Mouse (Mus musculus): ENCODE results near the gene Snx6.
A peak's percentile ranks its signal among the peaks of the same experiment; 100 is the strongest.
"Not testable (repeated sequence)": the region's sequence is repeated elsewhere in the genome, so short reads cannot be mapped to it uniquely, and the experiment has no call there.

Snx6 gene

DNA sequence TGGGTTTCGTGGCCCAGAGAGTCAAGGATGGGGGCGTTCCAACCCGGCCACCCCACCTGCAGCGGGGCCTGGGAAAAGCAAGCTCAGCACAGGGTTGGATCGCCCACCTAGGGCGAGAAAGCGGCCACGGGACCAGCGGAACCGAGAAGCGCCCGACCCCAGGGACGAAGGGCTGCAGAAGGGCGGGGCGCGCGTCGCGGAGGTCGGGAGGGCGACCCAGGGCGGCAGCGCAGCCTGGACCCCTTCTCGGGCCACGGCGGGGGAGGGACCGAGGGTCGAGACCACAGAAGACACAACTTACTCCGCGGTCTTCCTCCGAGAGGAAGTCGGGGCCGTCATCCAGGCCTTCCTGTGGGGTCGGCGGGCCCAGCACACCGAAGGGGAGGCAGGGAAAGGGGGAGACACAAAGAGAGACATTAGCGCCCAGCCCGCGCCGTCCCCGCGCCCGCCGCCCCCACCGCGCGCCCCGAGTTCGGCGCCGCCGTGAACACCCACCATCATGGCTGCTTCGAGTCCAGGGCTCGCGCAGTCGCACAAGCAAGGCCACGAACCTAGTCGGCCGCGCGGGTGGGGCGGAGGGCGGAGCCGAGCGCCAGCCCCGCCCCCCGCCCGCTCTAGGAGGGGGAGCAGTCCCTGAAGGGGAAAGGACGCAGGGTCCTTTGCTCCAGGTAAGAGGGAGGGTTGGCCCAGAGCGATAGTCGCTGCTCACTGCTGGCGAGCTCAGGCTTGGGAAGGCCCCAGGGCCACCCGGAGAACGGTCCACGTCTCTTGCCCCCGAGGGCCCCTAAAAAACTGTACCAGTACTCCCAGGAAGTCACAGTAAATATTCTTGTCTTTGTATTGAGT lies at the start of gene Snx6:
Gene Snx6 (minus strand): TSS at position 551 of the 846 bp plus-strand sequence.
- DNase-seq (ENCODE audit: low read depth, low spot score): peak; percentile 82

DNA sequence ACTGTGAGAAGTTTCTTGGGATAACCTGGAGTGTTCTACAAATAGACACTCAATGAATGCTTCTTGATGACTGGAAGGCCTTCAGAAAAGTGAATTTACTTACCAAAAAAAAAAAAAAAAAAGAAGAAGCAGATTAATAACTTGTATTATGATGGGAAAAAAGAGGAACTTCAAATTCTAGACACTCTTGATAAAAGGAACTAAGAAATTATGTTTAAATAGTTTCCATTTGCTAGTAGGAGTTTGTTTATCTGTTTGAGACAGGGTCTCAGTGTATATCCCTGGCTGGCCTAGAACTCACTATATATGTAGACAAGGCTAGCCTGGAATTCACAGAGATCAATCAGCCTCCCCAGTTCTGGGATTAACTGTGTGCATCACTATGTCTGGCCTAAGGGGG lies 48.9 kb upstream of the Snx6 start:
- no peak for DNase-seq (ENCODE audit: low read depth, low spot score)

DNA sequence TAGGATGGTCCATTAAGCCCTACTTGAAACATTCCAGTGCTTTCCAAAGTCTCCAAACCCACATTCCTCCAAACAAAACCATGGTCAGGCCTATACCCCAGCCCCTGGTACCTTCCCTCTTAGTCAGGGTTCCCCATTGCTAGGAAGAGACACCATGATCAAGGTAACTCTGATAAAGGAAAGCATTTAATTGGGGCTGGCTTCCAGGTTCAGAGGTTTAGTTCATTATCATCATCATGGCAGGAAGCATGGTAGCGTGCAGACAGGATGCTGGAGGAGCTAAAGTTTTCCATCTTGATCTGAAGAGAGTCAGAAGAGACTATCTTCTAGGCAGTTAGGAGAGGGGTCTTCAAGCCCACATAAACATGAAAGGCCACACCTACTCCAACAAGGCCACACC lies 46.1 kb upstream of the Snx6 start:
- no peak for DNase-seq (ENCODE audit: low read depth, low spot score)

DNA sequence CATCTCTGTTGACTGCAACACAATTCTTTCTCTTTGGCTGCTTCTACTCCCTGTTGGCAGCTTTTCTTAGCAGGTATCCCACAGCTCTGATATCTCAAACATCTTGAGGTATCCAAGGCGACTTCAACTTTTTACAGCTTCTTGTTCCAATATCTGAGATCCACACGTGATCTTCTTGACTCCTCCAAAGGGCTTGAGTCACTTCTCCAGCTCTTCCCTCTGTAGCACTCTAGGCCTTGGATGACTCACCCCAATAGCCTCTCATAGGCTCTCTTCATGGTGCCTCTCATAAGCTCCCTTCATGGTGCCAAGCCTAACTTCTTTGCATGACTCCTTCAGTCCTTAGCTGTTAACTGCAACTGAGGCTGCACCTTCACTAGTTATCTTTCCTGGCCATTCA lies 44.3 kb upstream of the Snx6 start:
- no peak for DNase-seq (ENCODE audit: low read depth, low spot score)

DNA sequence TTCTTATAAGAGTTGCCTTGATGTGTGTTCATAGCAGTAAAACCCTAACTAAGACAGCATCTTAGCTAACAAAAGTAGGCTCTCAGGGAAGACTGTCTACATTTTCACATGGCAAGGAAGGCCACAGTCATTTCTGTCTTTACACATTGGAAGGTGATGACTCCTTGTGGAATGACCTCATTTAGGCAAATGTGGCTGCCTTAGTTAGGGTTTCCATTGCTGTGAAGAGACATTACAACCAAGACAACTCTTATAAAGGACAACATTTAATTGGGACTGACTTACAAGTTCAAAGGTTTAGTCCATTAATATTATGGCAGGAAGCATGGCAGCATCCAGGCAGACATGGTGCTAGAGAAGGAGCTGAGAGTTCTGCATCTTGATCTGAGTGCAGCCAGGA lies 43.4 kb upstream of the Snx6 start:
- no peak for DNase-seq (ENCODE audit: low read depth, low spot score)

DNA sequence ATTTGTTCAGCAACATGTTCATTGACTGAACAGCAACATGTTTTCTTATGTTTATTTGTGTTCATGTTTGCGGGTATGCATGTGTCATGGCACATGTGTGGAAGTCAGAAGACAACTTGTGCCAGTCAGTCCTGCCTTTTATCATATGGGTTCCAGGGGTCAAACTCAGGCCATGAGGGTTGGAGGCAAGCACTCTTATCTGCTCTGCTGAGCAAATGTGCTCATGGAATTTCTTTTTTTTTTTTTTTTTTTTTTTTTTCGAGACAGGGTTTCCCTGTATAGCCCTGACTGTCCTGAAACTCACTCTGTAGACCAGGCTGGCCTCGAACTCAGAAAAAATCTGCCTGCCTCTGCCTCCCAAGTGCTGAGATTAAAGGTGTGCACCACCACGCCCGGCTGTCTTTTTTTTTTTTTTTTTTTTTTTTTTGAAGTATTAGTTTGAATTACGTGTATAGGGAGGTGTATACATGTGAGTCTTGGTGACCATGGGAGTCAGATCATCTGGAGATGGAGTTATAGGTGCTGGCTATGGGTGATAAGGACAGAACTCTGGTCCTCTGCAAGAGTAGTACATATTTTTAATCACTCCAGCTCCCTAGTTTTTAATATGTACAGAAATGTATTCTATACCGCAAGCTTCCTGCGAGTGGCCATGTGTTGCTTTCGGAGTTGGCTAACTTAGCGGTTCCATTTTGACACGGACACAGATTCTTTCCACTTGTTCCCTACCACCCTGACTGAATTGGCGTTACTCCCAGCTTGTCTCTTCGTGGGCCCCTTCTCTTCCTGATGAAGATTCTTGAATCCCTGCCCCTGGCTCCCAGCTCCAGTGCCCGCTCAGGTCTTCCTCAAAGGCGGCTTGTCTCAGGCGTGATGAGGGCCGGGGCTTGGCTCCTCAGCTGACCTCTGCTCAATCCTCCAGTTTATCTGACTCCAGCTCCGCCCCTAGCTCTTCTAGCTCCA lies 40.4 kb upstream of the Snx6 start:
- DNase-seq (ENCODE audit: low read depth, low spot score): no peak

DNA sequence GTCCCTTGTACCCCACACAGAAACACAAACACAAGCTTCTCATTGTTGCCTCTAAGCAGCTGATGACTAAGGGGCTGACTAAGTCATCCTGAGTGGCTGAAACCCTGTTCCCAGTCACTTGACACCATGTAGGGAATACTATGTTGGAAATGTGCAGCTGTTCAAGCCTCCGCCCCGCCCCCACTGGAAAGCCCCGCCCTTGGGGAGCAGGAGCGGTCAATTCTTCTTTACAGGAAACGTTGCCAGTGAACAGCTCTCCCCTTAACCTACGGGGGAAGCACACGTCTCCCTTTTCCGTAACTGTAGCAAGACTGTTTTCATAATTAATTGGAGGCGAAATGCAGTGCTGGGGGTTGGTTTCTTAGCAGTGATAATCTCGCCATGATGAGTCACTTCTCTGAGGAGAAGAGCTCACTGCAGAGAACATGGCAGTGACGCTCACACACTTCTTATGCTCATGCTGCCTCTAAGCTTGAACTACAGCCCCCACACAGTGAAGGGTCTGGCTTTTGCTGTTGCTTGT lies 39.5 kb upstream of the Snx6 start:
- no peak for DNase-seq (ENCODE audit: low read depth, low spot score)

DNA sequence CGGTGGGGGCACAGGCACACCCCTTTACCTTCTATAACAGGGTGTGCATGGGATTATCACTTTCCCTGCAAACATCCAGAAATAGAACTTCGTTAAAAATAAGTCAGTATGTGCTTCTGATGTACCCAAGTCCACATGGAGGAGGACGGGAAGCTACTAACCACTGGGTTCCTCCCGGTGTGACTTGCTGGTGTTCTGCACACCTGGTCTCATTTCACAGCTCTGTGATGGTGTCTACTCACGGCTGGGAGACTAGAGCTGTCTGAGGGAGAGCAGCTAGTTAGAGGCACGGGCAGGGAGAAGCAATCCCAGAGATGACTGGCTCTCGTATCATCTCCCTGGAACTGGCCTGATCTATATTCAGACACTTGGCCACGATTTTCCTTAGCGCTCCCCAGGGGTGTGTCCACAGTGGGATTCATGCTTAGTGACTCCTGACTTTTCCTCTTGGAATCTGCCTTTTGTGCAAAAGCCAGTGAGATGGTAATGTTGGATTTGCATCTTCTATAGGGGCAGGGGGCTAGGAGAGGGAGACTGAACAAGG lies 38.4 kb upstream of the Snx6 start:
- DNase-seq (ENCODE audit: low read depth, low spot score): no peak

DNA sequence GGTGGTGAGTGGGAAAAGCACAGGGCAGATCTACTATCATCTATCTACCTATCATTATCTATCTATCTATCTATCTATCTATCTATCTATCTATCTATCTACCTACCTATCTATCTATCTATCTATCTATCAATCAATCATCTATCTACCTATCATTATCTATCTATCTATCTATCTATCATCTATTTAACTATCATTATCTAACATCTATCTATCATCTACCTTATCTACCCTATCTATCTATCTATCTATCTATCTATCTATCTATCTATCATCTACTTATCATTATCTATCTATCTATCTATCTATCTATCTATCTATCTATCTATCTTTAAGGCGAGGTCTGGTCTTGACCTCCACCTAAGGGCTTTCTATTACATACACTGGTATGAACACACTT lies 36.4 kb upstream of the Snx6 start:
- DNase-seq (ENCODE audit: low read depth, low spot score): not testable (repeated sequence)

DNA sequence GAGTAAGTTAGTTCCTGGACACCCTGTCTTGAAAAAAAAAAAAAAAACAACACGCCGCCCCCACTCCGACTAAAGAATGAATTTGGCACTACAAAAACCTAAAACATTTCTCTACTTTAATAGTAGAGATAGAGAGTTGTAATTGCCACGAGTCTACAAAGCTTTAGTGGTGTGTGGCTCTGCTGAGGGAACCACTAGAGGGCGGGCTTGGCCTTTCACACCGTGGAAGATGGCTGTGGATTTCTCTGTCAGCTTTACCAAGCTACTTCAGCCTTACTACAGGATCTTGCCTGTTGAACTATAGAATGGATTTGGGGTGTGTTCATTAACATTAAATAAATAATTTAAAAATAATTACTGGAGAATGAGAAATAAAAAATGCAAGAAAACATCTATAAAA lies 35.1 kb upstream of the Snx6 start:
- peak; percentile 66 for DNase-seq (ENCODE audit: low read depth, low spot score)

DNA sequence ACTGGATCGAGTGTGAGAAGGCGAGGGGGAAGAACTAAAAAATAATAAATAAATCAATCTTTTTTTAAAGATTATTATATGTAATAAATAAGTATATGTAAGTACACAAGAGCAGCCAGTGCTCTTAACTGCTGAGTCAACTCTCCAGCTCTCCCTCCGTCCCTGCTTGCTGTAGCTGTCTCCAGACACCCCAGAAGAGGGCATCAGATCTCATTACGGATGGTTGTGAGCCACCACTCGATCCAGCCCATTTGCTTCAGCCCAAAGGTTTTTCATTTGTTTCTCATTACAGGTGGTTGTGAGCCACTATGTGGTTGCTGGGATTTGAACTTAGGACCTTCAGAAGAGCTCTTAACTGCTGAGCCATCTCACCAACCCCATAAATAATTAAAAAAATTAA lies 34.4 kb upstream of the Snx6 start:
- no peak for DNase-seq (ENCODE audit: low read depth, low spot score)

DNA sequence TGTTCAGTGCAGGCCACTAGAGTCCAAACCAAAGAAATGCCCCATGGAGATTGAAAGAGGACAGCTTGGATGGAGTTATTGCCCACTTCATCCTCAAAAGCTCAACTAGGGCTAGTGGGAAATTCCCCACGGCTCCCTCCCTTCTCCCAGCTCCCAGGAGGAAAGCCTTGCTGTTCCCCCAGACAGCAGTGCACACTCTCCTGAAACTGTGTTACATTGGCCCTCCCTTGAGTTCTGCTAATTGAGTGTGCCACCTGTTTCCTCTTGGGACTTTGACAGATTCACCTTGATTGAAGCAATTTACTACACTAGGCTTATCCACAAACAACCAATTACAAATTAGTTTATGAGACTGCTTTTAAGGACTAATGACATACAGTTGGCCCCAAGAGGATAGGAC lies 32.5 kb upstream of the Snx6 start:
- no peak for DNase-seq (ENCODE audit: low read depth, low spot score)

DNA sequence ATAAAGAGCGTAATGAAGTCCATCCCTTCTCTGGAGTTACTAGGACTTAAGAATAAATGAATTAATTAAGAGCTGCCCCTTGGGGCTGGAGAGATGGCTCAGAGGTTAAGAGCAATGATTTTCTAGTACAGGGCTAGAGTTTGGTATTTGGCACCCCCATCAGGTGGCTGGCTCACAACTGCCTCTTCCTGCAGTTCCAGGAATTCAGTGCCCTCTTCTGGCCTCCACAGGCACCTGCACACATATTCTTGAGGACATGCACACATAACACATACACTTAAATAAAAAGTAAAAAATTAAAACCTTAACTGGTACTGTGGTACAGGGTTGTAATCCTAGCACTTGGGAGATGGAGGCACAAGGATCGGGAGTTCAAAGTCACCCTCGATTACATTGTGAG lies 29.7 kb upstream of the Snx6 start:
- DNase-seq (ENCODE audit: low read depth, low spot score): no peak

DNA sequence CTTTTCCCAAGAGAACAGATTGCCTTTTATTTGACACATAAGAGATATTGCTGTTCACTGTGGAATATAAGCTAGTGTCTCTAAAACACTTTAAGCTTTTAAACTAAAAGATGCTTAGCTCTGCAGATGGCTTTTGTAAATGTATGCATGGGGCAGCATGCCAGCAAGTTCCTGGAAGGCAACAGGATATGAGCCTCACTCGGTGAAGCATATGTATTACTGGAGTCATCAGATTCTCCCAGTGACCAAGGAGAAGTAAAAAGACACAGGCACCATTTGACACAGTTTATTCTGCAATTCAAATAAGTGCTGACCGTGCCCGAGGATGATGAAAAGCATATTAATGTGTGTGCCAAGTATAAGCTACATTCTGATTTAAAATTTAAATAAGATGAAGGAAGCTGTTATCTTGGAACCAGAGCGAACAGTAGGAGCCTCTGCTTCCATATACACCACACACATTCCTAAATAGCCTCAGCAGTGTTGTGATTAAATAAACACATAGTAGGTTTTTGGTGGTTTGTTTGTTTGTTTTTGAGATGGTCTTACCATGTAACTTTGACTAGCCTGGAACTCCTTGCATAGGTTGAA lies 27.4 kb upstream of the Snx6 start:
- DNase-seq (ENCODE audit: low read depth, low spot score): no peak

DNA sequence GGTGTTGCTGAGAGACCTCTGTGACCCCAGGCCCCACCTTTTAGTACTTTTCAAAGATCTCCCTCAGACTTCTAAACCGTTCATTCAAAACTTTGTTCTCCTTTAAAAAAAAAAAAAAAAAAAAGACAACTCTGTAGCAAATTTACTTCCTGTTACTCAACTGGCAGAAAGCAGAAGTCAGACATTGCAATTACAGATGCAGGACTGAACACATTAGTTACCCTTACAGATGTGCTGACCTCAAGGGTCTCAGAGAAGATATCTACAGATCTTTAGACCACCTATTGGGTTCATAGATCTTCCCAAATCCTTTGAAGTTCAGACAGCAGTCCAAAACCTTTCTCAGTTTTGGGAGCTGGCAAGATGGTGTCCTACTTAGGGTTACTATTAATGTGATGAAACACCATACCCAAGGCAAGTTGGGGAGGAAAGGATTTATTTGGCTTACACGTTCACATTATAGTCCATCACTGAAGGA lies 25.2 kb upstream of the Snx6 start:
- no peak for DNase-seq (ENCODE audit: low read depth, low spot score)

DNA sequence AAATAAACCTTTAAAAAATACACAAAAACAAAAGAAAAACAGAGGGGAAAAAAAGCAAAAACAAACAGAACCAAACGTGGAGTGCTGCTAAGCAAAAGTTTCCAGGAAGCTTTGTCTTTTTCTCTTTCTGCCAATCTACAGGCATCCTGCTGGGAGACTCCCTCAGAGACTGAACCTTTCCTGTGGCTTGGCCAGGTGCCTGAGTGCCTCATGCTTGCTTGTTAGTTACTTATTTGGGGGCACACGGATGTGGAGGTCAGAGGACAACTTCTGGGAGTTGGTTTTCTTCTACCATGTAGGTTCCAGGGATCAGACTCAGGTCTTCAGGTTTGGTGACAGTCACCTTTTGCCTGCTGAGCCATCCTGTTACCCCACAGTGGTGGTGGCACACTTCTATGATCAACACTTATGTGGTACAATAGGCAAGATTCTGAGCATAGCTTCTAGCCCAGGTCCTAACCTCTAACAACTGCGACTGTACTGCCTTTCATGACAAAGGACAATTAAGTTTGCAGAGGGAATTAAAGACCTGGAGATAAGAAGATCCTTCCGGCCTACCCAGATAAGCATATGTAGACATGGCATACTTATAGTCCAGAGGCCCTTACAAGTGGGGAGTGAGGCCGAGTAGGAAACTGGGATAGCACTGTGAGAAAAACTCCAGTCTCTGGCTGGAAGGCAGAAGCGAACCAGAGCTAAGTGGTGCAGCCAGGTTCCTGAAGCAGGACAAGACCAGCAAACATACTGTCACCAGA lies 23.9 kb upstream of the Snx6 start:
- DNase-seq (ENCODE audit: low read depth, low spot score): no peak

DNA sequence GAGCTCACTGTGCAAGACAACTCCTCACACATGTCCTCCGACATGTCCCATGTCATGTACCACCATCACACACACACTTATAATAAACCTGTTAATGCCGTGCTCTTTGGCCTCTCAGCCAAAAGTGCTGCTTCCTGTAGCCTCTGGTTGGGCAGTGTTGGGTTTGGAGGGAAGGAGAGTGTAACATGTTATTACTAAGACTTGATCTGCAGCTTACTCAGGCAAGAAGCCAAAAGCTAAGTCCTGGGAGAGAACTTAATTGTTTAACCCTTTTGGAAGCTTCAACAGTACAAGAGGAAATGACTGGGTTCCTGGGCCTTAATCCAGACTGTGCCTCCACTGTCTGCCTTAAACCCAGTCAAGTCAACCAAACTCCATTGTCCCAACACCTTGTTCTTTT lies 14.6 kb upstream of the Snx6 start:
- DNase-seq (ENCODE audit: low read depth, low spot score): no peak

DNA sequence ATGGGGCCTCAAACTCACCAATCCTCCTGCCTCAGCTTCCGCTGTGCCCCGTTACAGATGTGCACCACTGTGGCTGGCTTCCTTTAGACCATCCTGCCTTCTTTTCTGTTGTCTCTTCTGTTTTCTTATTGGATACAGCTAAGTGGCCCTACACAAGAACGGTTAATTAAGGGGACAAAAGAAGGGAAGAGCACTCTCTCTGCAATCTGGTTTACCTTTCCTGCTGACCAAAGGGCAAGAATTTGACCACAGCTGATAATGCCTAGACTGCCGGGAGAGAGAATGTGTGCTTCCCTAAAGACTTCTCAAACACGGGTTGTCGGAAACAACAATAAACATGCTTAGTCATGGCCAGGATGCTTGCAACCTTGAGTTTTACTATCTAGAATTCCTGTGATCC lies 12.0 kb upstream of the Snx6 start:
- DNase-seq (ENCODE audit: low read depth, low spot score): no peak

DNA sequence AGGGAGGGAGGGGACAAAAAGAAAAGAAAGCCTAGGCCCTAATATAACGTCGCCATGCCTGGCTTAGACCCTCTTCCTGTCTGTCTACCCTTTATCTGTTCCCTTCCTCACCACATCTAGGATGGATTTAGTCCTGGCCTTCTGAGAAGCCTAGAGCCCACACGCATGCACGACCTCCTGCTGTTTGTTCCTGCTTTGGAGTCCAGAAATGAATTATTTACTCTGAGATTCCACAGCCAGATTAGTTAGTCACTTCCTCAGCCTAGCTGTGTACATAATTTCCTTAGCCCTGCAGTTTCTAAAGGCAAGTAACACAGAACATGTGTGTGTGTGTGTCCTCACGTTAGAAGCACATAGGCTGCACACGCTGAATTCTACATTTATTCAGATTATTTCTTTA lies 10.6 kb upstream of the Snx6 start:
- no peak for DNase-seq (ENCODE audit: low read depth, low spot score)

DNA sequence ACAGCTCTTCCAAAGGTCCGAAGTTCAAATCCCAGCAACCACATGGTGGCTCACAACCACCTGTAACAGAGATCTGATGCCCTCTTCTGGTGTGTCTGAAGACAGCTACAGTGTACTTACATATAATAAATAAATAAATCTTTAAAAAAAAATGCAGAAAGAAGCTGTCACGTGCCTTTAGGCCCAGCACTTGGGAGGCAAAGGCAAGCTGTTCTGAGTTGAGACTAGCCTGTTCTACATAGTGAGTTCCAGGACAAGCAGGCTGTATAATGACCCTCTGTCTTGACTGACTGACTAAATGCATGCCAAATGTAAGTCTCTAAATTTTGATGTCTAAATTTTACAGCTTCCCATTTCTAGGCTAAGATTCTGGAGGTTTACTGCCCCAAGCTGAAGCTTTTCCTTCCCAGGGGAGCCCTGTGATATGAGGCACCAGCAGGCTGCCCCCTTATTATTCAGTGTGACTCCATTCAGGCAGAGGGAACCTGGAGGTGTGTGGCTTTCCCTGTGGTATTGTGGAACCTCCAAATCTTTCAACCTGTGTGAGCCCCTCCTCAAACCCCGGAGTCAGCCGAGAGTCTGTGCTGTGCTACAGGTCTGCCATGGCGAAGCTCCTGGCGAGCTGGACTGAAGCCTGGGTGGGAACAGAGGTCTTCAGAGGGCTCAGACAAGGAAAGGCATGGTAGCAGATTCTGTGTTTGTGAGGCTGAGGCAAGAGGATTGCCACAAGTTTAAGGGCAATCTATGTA lies 9.9 kb upstream of the Snx6 start:
- no peak for DNase-seq (ENCODE audit: low read depth, low spot score)

All from retina, postnatal 7 days (tissue).